Mouse (Mus musculus) heart, adult 2 months (tissue): ENCODE results near the gene Noc2l. TPM values are rescaled to one million over a fixed set of nuclear protein-coding genes. Genes with fewer than 3 reads are reported as not detected.

ENCODE experiments used
- DNase-seq, 2 experiments: peaks; one replicate each; pipeline ENCODE4 v3.0.0; 2021
- H3K27ac ChIP-seq: fragments of 200-600 bp; 2 replicates; pipeline ENCODE4 v1.8.1; 2022
- H3K27me3 ChIP-seq: fragments of 200-500 bp; 2 replicates; pipeline ENCODE4 v1.6.1; 2012; ENCODE audit warnings: mild to moderate bottlenecking, low read length, inconsistent platforms, mixed read lengths; ENCODE audit not compliant: control insufficient read depth, insufficient read depth
- H3K36me3 ChIP-seq: fragments of 200-500 bp; 2 replicates; pipeline ENCODE4 v1.6.1; 2012; ENCODE audit warnings: low read length, inconsistent platforms; ENCODE audit not compliant: control insufficient read depth, insufficient read depth
- H3K4me1 ChIP-seq: fragments of 200-500 bp; 2 replicates; pipeline ENCODE4 v1.6.1; 2011; ENCODE audit warnings: low read length; ENCODE audit not compliant: control insufficient read depth, insufficient read depth
- H3K4me3 ChIP-seq: fragments of 200-600 bp; 2 replicates; pipeline ENCODE4 v1.8.1; 2022
- H3K79me2 ChIP-seq: fragments of 200-500 bp; replicated peaks from 2 replicates; pipeline ENCODE4 v1.6.1; 2012; ENCODE audit warnings: mild to moderate bottlenecking, inconsistent platforms, low read length, moderate library complexity, mixed read lengths; ENCODE audit not compliant: control insufficient read depth, insufficient read depth
- H3K9ac ChIP-seq: fragments of 200-500 bp; 2 replicates; pipeline ENCODE4 v1.6.1; 2012; ENCODE audit warnings: low read depth, mild to moderate bottlenecking, control low read depth, inconsistent platforms, low read length, mixed read lengths
- CTCF ChIP-seq: fragments of 200-600 bp; IDR thresholded peaks from 2 replicates; pipeline ENCODE4 v1.8.1; 2022; ENCODE audit warnings: antibody characterized with exemption, mild to moderate bottlenecking, moderate library complexity
- EP300 ChIP-seq: fragments of 200-500 bp; IDR thresholded peaks from 2 replicates; pipeline ENCODE4 v1.6.1; 2011; ENCODE audit warnings: low read depth, low read length, control low read depth; ENCODE audit not compliant: insufficient read depth
- POLR2A ChIP-seq: fragments of 200-500 bp; IDR thresholded peaks from 2 replicates; pipeline ENCODE4 v1.6.1; 2011; ENCODE audit warnings: mild to moderate bottlenecking, low read depth, low read length, control low read depth; ENCODE audit not compliant: insufficient read depth
- WGBS: fragments of 180-500 bp; shearing (Covaris S2); methylation state at CpG from one replicate; pipeline ENCODE4 v1.1.7; 2018; 5-methylcytosine and 5-hydroxymethylcytosine counted together
- intact Hi-C: fragments of 180-260 bp; cut with DNase I; formaldehyde crosslinking; loops from one replicate; pipeline ENCODE4 v1.15.1; 2025
- polyA plus RNA-seq: library from polyadenylated mRNA; depleted of rRNA; stranded (reverse); fragments of >200 nt; gene quantifications from 2 replicates; pipeline ENCODE4 v1.2.3, GENCODE M21; 2012
- total RNA-seq, 2 experiments: library from RNA; stranded (reverse); gene quantifications; 2 replicates each; pipeline ENCODE4 v1.2.3; 2021

The Noc2l gene
- total and polyA plus RNA-seq, 3 experiments = 24.8 to 33.9 (median 25.1) TPM

GRCm38 (mm10) chr4:156251081-156251480, 15.3 kb downstream of the Noc2l start:
- Histone ChIP-seq H3K4me1 (peaks cover 2% of the 10 kb centered on the region; the same call in 1 of the 2 replicates), H3K4me3 (no peak overlapping the region), H3K36me3 (no peaks in the 10 kb centered on the region), H3K79me2 (no peaks in the 10 kb centered on the region), H3K9ac (no peak overlapping the region), H3K27me3 (peaks cover 6% of the 10 kb centered on the region; the same call in 1 of the 2 replicates), H3K27ac (no peak overlapping the region)
- no peak for DNase-seq
- WGBS = 77% methylated on average over 8 of the region's 8 CpGs
- intact Hi-C loops = no loop called here
- no peak for TF ChIP-seq POLR2A

- Histone ChIP-seq H3K9ac (no peak overlapping the region), H3K4me3 (no peak overlapping the region), H3K4me1 (peaks cover 2% of the 10 kb centered on the region; the same call in 1 of the 2 replicates), H3K27me3 (peaks cover 6% of the 10 kb centered on the region; the same call in 1 of the 2 replicates), H3K36me3 (no peaks in the 10 kb centered on the region), H3K79me2 (no peaks in the 10 kb centered on the region), H3K27ac (no peak overlapping the region)
- DNase-seq = no peak
- intact Hi-C loops = no loop called here
- 35% methylated on average over 7 of the region's 7 CpGs for WGBS
- TF ChIP-seq EP300 = no peak
- no peak for TF ChIP-seq POLR2A
- TF ChIP-seq CTCF = no peak
Observed at GRCm38 (mm10) chr4:156252140-156252539, 16.3 kb downstream of the Noc2l start.

- intact Hi-C loops = no loop called here
- no peak overlapping the region for H3K27ac ChIP-seq
- 42% methylated on average over 3 of the region's 3 CpGs for WGBS
Observed at GRCm38 (mm10) chr4:156252619-156253018, 16.8 kb downstream of the Noc2l start.

GRCm38 (mm10) chr4:156253043-156253442, 17.2 kb downstream of the Noc2l start:
- H3K9ac ChIP-seq = no peak overlapping the region
- H3K36me3 ChIP-seq = no peaks in the 10 kb centered on the region
- no peak for DNase-seq
- H3K4me1 ChIP-seq = peaks cover 2% of the 10 kb centered on the region; the same call in 1 of the 2 replicates
- 56% methylated on average over 7 of the region's 7 CpGs for WGBS
- H3K27ac ChIP-seq = no peak overlapping the region
- peaks cover 6% of the 10 kb centered on the region; the same call in 1 of the 2 replicates for H3K27me3 ChIP-seq
- no peaks in the 10 kb centered on the region for H3K79me2 ChIP-seq
- no peak overlapping the region for H3K4me3 ChIP-seq
- intact Hi-C loops = no loop called here
- TF ChIP-seq EP300 = no peak
- TF ChIP-seq CTCF = no peak
- no peak for TF ChIP-seq POLR2A

More at GRCm38 (mm10) chr4:156252619-156253018, 16.8 kb downstream of the Noc2l start:
- Histone ChIP-seq H3K4me1 (peaks cover 2% of the 10 kb centered on the region; the same call in 1 of the 2 replicates), H3K27me3 (peaks cover 6% of the 10 kb centered on the region; the same call in 1 of the 2 replicates), H3K4me3 (no peak overlapping the region), H3K36me3 (no peaks in the 10 kb centered on the region), H3K79me2 (no peaks in the 10 kb centered on the region), H3K9ac (no peak overlapping the region)
- TF ChIP-seq POLR2A = no peak
- no peak for TF ChIP-seq CTCF
- no peak for TF ChIP-seq EP300
- no peak for DNase-seq

- 7% methylated on average over 30 of the region's 30 CpGs for WGBS
- Histone ChIP-seq H3K27me3 (peaks cover 6% of the 10 kb centered on the region; the same call in 1 of the 2 replicates), H3K36me3 (no peaks in the 10 kb centered on the region), H3K9ac (no peak overlapping the region), H3K27ac (no peak overlapping the region), H3K4me1 (peaks cover 2% of the 10 kb centered on the region; the same call in 1 of the 2 replicates), H3K79me2 (no peaks in the 10 kb centered on the region), H3K4me3 (no peak overlapping the region)
- DNase-seq = no peak
- TF ChIP-seq POLR2A = no peak
- TF ChIP-seq EP300 = no peak
- TF ChIP-seq CTCF = no peak
- intact Hi-C loops = no loop called here
Observed at GRCm38 (mm10) chr4:156254361-156255077, 18.7 kb downstream of the Noc2l start.
